Mouse (Mus musculus) ovary, adult 18-20 months (tissue): ENCODE measurements around the gene Gm20388.
"Not testable (repeated sequence)": the region's sequence is repeated elsewhere in the genome, so short reads cannot be mapped to it uniquely, and the experiment has no call there.

ENCODE experiments used
- DNase-seq: peaks from one replicate; pipeline ENCODE4 v3.0.0; 2022; ENCODE audit warnings: low spot score, mixed read lengths

Gm20388 gene

GRCm38 (mm10) chr8:122623844-122624642 is 2713.4 kb downstream of the Gm20388 start:
- DNase-seq, result no peak

DNA sequence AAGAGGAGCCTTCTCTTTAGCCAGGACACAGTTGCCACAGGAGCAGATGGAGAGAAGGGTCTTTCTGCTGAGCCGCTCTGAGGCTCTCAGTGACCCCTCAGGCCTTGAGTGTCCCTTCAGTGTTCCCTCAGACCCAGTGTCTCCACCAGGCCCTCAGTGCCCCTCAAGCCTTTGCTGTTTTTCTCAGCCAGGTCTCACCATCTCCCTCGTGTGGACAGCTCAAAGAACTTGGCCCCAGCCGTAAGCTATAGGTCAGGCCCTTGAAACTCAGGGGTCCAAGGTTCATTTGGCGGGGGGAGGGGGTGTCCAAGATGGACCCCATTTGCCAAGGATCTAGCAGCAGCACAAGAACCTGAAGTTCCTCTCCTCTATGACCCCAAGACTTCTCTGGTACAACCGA is 2714.0 kb downstream of the Gm20388 start:
- DNase-seq, result no peak

DNA sequence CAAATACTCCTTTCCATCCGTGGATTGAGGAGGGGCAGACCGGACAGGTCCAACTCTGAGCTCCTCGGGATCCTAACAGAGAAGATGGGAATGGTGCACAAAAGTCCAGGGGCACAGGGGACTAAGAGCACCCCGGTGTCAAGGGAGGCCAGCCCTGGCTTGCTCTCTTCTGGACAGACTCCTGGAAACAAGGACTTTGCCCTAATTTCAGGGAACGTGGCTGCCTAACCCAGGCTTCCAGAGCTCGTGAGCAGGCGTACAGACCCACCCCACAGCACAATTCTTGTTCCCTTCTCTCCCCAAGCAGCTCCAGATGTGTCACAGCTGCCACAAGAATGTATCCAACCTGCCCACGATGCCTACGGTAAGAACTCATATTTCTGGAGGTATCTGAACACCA is 2715.2 kb downstream of the Gm20388 start:
- DNase-seq, result no peak

DNA sequence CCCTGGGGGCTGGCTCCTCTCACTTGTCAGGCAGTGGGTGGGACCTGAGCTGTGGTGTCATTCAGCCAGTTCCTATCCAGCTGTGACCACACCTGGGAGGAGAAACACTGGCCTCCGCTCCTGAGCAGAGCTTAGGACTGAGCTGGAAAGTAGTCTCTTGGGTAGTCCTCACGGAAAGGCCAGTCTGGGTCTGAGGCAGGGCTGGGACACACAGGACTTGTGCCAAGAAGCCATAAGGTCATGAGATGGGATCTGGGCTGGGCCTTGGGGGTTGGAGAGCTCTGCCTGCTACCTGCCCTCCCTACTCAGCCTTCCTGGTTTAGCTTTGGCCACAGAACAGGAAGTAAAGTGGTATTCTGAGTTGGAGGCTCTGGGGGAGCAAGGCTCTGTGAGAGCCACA is 2716.3 kb downstream of the Gm20388 start:
- no peak for DNase-seq

GRCm38 (mm10) chr8:122629388-122629787 is 2718.7 kb downstream of the Gm20388 start:
- DNase-seq, result no peak

DNA sequence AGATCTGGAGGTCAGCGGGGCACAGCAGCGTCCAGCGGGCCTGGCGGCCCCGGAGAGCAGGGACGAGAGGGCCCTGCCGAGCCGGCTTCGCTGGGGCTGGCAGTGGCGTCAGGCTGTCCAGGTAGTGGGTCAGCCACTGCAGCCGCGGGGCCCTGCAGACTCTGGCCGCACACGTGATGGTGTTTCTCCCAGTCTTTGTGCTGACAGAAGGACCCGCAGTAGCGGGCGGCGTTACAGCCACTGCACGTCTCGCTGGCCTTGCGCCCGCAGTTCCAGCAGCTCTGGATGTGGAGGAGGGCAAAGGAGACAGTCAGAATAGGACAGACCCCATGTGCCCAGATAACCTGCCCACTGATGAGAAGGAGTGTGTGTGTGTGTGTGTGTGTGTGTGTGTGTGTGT is 2720.1 kb downstream of the Gm20388 start:
- DNase-seq, result no peak

DNA sequence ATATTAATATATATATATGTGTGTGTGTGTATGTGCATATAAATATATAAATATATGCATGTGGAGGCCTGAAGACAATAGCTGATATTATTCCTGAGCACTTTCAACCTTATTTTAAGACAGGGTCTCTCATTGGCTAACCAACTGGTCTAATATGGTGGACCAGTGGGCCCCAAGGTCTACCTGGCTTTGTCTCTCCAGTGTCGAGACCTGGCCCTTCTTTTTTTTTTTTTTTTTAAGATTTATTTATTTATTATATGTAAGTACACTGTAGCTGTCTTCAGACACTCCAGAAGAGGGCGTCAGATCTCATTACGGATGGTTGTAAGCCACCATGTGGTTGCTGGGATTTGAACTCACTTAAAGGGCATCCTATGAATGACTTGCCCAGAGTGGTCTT is 2721.5 kb downstream of the Gm20388 start:
- DNase-seq, result not testable (repeated sequence)

- DNase-seq, result no peak
These were observed 2722.6 kb downstream of the Gm20388 start for GRCm38 (mm10) chr8:122633205-122633604.

GRCm38 (mm10) chr8:122635878-122636802 is 2725.5 kb downstream of the Gm20388 start:
- no peak for DNase-seq

DNA sequence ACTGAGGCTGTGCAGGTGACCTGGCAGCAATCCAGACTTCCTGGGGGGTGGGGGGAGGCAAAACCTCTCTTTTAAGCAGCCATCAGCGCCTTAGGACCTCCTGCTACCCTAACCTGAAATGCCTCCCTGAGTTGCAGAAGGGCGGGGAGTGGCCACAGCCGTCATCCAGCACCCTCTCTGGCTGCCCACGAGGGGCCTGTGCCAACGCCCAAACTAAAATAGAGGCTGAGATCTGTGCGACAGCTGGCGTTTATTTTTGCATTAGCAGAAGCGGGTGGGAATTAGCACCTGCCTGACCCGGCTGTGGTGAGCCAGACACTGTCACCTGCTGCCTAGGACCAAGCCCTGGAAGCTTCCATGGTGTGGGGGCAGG is 2726.1 kb downstream of the Gm20388 start:
- DNase-seq, result no peak

DNA sequence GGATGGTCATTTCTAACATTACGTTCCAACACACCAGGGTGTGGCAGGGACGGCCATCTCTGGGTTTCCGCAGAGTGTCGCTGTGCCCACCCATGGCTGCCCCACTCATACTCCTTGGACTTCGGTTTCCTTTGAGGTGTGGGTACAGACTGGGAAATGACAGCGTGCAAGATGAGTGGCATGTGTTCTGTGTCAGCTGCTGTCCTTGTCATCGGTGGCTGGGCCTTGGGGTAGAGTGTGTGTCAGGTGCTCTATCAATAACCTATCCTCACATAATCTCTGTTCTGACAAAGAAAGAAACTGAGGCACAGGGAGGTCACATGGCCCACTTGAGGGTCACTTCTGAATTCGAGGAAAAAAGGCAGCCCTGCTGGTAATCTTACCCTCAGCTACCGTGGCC is 2726.6 kb downstream of the Gm20388 start:
- DNase-seq, result no peak

DNA sequence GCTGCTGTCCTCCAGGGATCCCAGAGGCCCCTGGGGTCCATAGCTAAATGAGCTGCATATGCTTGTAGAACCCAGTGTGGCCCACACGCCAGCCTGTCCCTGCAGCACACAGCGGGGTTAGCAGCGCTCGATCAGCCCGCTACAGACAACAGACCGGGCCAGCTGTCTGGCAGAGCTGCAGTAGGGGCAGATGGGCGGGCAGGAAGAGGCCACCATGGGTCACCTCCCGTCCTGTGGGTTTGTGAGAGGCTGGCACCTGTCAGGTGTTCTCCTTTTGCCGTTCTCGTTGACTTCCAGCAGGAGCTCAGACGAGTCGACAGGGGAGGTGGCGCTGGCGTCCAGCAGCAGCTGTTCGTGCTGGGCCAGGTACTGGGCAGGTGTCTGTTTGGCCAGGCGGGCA is 2728.0 kb downstream of the Gm20388 start:
- DNase-seq, result no peak

DNA sequence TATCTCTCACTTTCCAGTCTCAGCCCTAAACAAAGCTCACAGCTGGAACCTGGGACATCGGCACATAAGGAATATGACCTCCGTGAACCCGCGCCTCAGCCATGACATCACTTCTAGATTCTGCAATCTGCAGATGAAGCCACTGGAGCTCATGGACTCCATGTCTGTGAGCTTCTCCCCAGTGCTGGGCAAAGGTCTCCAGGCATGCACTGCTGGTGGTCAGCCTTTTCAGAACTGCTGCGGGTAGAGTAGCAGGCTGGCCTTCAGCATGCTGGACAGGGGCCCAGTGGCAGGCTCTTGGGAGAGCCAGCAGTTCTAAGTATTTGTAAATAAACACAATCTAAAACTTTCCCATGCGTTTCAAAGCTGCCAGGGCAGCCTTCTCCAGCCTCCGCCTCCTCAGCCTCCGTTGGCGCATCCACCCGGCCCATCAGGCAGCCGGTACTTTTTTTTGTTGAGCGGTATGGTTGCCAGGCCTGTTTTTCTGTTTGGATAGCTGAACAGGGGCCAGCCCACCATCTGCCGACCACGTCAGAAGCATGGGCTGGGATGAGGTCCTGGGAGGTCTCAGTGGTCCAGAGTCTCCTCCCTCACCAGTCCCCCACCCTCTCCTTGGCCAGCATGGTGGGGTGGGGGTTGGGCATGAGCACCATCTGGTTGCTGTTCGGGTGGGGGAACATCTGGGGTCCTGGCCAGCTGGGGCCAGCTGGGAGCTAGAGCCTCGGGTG is 2729.0 kb downstream of the Gm20388 start:
- DNase-seq, result peak; percentile 47

- no peak for DNase-seq
These were observed 2730.2 kb downstream of the Gm20388 start for GRCm38 (mm10) chr8:122640825-122641224.

DNA sequence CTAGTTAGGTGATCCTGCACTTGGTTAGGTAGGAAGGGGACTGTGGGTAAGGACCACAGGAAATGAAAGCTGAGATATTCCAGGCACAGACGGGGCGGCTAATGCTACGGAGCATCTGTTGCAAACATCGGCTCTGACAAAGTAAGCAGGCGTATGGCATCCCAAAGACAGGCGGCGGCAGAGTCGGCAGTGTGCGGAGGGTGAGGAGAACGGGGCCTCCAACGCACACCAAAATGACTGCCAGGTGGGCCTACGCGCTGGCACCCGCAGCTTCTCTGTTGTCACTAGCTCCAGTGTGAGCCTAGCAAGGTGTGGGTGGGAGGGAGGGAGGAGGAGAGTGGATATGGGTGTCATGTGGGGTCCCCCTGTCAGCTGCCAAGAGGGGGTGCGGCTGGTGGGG is 2730.8 kb downstream of the Gm20388 start:
- DNase-seq, result no peak

GRCm38 (mm10) chr8:122642071-122642470 is 2731.4 kb downstream of the Gm20388 start:
- DNase-seq, result peak; percentile 28

DNA sequence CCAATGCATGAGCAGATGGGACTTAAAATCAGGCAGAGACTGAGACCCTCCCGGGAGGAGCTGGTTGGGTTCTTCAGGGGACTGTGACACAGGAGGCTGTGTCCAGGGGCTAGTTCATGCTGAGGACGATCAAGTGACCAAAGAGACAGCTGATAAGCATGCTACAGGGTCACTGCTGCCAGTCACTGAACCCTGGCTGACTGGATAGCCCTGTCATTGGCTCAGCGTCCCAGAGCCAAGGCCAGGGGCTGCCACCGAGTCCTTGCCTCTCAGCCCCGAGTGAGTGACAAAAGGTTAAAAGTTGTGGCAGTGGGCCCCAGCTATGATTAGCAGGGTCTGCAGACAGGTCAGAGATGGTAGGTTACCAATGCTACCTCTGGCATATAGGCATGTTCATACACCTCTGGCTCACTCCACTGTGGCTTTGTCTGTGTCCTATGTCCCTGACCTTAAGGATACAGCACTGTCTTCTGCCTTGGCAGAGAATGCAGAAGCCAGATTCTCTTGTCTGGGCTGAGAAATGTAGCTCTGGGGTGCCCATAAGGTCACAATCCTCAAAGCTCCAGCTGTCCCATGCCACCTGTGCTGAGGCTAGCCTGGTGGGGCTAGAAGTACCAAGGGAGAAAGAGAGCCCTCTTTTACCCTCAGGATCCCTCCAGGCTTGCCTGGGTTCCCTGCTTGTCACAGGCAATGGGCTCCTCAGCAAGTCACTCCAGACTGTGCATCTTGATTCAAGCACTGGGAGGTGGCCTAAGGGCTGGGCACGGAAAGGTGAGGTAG is 2733.7 kb downstream of the Gm20388 start:
- no peak for DNase-seq

DNA sequence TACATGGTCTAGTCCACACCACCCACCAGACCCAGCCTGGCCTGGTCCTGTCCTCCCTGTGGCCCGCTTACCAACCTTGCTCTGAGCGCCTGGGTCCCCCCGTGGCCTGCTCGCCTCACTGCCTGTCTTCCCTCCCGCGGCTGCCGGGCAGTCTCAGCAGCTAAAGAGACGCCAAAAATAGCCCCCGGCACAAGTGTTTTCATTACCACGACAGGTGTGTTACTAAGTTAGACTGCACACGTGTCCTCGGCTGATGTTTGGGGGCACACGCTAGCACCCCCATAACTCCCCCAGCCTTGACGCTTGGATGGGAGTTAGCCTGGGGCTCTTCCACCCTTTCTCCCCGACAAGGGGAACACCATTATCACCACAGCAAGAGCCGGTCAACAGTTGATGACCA is 2735.7 kb downstream of the Gm20388 start:
- no peak for DNase-seq

- no peak for DNase-seq
These were observed 2737.7 kb downstream of the Gm20388 start for GRCm38 (mm10) chr8:122648192-122648970.

DNA sequence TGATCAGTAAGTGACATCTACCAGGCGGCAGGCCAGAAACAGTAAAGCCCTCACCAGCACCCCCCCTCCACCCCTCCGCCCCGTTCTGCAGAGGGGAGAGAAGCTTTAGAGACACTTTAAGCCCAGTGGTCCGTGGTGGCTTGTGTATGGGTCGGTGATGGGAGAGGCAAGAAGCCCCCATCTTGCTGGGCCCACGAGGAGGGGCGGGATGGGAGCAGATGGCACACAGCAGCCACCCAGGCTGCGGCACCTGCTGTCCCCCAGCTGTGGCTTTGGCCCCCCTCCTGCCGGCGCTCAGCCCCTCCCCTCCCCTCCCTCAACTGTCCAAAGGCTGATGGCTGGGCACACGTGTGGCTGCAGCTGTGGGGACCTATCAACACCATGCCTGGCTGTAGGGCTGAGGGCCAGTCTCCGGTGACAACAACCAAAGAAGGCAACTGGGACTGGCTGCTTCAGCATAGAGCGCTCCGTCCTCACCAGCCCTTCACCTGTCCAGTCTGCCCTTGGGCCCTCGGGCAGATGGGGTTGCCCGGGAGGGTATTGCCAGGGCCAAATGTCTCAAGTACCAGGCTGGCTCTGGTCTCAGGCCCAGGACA is 2740.8 kb downstream of the Gm20388 start:
- no peak for DNase-seq
